Mouse (Mus musculus) megakaryocyte, adult 5-6 weeks (primary cell): ENCODE data around the gene Cenpu. TPM values are rescaled to one million over a fixed set of nuclear protein-coding genes. Genes with fewer than 3 reads are reported as not detected.

Experiments
- ATAC-seq: 2 replicates; pipeline ENCODE4 v1.8.0; 2016; ENCODE audit warnings: mild to moderate bottlenecking, inconsistent platforms; ENCODE audit not compliant: poor library complexity, severe bottlenecking
- total RNA-seq, 2 experiments: library from RNA; stranded (forward) in 1 of 2; stranded (reverse) in 1 of 2; fragments of 153-499, 151-499 nt in 1 of 2; fragments of 221-1000, 200-1000 nt in 1 of 2; gene quantifications; 2 replicates each; pipeline versions ENCODE4 v1.2.3 to v1.2.4; 2015 to 2017

Gene Cenpu
- total RNA-seq, 2 experiments from 2014 or later = 21.0 to 30.1 TPM

DNA sequence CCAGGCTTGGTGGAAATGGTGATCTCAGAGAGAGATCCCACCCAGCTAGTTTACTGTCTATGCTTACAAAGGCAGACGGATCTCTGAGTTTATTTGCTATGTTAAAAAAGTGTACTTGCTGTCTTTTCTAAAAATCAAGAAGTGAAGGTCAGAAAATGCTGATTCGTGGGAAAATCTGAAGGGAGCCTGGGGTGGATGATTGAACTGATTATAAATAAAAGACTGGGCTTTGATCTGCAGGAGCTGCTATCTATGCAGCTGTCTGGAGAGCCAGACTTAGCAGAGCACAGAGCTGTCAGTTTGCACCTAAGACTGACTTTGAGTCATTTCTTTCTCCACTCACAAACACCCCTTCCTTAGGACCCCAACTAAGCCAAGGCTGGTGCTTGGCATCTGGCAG is 45.6 kb downstream of the Cenpu start:
- no peak for ATAC-seq

DNA sequence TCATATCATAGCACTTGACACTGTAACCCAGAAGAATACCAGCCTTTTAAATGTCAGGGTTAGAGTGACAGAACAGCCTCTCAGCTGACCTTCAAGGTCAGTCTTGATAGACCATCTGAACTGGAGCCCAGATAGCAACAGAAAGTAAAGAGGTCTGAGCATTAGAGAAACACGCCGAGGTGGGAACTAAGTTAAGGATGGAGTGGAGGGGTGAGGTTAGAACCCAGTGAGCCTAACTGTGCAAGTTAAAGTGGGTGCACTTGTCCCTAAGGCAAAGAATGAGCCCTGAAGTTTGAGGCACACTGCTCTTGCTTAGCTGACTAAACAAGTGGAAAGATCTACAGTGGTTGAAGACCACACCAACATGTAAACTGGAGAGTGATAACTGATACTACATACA is 46.3 kb downstream of the Cenpu start:
- ATAC-seq = no peak

DNA sequence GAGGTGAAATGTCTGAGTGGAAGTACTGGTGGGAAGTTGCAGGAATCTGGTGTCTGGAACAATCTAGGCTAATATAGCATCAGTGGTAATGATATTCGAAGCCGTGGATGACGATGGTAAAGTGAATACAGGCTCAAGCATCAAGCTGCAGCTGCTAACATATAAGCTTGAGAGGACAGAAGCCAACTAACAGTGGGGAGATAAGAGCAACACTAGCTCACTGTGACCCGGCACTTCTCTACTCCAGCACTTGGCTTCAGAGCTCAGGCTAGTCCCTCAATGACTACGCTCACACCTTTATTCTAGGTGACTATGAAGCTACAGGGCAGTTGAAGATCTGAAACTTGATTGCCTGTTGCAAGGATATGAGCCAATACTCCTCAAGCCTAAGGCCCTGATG is 46.9 kb downstream of the Cenpu start:
- no peak for ATAC-seq

DNA sequence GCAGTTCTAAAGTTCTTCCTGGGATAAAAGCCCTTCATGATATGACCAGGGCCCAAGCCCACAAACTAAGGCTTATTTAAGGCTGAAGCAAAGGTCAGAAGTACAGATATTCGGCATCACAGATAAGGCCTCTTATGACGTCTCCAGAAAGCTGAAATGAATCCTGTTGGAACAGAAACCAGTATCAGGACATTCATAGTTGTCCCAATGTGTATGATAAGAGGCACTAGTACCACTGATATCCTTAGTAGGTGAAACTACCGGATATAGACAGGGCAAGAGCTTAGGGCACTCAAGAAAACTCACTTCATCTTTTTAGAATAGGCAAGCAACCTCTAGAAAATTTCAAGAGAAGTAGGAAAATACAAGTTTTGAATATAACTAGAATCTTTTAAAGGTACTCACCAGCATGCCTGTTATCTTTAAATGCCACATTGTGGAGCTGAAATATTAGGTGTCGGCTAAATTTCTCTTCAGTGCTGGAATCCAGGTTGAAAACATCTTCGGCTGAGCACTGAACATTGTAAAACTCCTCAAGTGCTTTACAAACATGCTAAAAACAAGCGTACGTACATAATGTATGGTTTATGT is 47.6 kb downstream of the Cenpu start:
- ATAC-seq = no peak

DNA sequence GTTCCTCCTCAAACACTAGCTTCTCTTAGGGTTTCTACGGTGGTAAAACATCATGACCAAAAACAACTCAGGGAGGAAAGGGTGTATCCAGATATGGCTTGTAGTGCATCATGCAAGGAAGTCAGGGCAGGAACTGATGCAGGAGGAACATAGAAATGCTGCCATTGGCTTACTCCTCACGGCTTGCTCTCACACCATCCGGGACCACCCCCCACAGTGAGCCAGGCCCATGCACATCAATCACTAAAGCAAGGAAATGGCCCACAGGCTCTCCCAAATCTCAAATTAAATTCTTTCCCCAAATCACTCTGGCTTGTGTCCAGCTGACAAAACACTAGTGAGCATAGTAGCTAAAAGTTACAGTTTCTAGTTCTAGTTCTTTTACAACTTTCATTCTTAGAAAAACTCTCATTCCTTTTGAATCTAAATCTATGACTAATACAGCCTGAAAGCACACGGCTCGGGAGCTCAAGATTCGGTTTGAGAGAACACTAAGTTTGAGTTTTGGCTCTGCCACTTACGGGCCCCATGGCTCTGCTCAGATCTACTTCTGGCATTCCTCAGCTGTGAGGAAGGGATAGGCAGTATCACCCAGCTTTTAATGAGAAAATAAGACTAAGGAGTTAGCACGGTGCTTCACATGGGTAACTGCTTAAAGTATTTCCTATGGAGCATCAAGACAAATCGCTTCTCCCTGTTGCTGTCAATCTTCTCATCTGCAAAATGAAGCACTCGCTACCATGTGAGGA is 49.3 kb downstream of the Cenpu start:
- ATAC-seq = no peak

DNA sequence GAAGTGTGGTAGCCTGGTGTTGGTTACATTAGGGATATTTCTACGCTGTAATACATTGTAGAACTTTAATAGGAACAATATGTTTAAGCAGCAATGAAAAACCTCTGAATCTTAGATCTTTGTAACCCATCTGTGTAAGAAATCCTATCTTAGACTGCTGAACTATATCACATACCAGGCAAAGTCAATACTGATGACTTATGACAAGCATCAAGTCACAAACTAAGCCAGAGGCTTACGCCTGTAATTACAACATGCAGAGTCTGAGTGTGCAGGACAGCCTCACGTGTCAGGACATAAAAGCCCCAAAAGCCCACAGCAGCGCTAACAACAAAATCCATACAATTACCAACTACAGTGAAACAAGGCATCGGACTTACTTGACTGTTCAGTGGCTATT is 51.8 kb downstream of the Cenpu start:
- no peak for ATAC-seq

DNA sequence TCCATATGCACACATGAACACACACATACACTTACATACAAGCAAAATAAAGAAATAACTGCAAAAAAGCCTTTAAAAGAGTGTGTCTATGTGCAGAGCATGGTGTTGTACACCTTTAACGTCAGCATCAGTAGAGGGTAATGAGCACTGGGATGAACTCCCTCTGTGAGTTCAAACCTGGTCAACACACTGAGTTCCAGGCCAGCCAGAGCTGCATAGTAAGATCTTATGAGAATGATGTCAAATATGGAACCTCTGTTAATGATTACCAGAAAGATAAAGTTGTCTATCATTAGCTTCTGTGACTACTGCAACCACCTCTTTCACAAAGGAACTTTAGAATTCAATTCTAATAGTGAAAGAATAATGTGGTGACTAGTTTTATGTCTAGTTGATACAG is 55.1 kb downstream of the Cenpu start:
- ATAC-seq = no peak

DNA sequence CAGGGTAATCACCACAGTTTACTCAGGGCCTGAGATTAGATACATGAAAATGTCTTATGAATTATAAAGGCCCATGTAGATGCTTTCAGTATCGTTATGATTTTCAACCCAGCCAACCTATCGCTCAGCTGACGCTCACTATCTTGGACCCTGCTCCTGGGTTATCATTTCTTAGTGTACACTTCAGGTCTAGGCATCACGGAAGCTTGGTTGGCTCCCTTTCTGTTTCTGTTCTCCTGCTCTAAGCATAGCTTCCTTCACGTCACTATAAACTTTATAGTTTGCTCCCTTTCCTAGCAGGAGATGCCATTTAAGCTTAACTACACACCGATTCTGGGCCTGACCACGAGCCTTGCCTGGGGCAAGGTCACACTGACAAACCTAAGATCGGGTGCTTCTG is 59.7 kb downstream of the Cenpu start:
- no peak for ATAC-seq

DNA sequence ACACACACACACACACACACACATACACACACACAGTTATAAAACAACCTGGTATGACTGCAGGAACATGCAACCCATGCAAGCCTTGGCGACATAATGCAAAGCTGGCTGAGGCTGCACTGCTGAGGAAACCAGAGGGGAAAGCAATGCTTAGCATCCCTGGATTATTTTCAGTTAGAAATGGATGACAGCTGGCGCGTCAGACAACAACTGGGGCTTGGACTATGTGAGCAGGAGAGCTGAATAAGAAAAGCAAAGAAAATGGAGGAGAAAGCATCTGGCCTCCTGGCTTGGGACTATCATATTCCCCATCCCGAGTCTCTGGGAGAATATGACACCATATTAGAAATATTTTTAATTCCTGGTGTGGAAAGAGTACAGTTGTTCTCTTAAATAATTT is 61.1 kb downstream of the Cenpu start:
- ATAC-seq = no peak

DNA sequence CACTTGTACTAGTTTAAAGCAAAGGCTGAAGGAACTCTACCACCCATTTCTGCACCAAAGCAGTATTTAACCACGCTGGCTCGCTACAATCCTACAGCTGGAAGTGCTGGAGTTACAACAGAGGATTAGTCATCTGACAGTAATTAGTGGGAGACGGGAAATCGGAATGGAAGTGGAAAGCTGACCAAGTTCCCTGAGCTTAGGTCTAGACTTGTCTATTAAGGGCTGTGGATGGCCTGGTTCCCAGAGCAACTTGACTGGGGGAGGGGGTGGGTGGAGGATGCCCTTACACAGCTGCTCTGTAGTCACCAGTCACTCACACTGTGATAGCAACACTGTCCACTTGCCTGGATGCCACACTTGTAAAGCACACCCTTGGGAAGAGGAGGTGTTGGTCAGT is 61.5 kb downstream of the Cenpu start:
- ATAC-seq = no peak

DNA sequence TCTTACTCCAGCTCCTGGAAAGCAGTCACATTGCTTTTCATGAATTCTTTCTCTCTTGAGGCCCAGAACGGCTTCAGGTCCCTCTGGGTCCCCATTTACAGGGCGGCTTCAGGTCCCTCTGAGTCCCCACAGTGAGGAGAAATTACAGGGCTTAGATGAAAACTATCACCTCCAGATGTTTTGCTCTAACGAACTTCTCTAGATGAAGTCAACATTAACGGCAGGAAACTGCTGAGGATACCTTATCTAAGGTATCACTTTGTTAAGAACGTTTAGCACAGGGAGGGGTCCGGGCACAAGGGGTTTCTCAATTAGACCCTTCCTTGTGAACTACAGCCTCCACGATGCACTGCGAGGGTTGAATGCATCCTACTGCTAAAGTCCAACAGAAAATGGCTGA is 64.1 kb downstream of the Cenpu start:
- no peak for ATAC-seq

DNA sequence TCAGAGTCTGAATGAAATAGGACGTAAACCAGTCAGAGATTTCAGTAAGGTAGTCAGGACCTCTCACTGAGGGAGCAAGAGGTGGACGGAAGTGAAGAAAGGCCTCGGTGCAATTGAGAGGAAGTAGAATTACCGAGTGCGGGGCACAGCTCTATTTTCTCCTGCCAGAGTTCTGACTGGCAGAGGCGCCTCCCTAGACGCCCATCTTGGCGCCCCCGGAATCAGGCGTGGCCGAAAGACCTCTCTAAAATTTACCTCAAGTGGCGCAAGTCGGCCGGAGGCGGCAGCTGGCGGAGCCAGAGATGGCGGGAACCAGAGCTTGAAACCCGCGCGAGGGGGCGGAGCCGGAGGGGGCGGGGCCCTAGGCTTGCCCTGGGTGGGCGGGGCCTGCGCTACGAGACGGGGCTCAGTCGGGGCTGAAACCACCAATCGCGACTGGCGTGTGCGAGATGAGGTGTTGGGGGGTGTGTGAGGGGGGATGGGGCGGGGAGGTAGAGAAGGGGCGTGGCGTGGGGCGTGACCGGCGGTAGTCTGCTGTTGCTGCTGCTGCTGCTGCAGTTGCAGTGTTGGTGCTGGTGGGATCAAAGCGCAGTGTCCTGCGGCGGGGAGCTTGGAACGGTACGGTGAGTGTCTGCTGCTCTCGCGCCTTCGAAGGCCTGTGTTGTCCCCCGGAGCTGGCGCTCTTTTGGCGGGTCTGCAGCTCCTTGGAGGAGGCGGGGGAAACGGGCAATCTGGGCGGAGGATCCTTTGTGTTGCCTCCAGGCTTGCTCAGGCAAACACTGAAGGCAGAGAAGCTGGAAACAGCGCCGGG is 65.3 kb downstream of the Cenpu start, which contains the start of the genes Primpol and Casp3:
TSS of gene Primpol (minus strand) at position 334 of the 811 bp plus-strand sequence.
TSS of gene Casp3 (plus strand) at position 413 of the 811 bp plus-strand sequence.
- peak; percentile 85 for ATAC-seq

DNA sequence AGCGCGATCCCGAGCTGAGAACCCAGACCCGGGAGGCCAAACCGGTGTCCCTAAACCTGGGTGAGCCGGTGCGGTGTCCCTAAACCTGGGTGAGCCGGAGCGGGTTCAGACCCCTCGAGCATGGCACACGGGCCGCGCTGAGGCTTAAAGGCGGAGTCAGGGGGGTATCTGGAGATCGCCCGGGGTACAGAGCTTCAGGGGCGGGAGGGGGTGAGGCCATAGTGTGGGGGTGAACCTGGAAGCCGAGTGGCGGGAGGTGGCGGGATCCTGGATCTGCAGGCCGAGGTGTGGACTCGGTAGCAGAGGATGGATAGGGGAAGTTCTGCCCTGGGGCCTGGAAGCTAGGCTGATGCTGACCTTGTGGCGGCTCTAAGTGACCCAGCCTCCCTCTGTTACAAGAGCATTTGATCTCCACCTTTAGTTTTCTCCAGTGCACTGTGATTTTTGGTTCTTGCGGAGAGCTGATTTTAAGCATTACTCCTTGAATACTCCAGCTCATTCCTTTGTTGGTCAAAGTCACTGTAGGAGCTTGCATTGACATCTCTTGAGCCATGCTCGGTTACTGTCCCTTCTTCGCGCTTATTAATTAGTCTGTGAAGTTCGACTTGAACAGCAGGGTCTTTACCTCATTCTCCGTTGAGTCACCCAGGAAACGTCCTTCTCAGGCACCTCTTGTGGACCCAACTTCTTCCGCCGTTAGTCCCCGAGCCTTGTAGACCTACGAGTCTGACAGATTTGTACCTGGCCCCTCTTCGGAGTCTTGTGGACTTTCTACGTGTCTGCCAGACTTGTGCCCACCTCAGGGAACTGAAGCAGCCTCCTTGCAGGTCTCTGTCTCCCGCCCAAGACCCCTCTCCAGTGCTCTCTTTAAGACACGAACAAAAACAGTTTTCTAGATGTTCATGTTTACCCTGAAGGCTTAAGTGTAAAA is 66.1 kb downstream of the Cenpu start:
- ATAC-seq = peak; percentile 45

DNA sequence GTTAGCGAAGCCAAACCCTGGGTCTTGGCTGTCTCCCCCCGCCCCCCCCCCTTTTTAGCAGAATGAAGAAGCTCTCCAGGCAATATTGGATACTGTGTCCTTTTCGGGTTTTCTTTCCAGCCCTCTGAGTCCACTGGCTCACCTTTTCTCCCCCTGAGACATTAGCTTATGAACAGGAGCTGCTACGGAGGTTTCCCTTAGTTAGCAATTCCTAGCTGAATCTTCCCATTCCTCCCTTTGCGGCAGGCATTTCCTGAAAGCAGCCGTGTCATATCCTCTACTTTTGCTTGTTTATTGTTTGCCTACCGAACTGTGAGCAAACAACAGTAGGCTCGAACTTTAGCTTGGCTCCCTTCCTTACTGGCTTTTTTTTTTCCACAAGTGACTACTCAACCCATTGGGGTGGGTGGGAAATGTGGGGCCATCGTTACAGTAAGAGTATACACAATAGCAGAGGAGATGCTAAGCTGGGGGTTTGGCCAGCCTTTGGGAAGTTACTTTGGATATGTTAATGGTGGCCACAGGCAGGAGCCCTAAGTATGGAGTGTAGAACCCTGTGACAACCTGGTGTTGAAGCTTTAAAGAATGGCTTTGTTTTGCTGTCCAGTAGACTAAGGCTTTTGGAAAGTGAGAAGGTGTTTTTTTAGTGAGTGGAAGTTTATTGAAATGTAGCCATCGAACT is 67.0 kb downstream of the Cenpu start:
- ATAC-seq = no peak

DNA sequence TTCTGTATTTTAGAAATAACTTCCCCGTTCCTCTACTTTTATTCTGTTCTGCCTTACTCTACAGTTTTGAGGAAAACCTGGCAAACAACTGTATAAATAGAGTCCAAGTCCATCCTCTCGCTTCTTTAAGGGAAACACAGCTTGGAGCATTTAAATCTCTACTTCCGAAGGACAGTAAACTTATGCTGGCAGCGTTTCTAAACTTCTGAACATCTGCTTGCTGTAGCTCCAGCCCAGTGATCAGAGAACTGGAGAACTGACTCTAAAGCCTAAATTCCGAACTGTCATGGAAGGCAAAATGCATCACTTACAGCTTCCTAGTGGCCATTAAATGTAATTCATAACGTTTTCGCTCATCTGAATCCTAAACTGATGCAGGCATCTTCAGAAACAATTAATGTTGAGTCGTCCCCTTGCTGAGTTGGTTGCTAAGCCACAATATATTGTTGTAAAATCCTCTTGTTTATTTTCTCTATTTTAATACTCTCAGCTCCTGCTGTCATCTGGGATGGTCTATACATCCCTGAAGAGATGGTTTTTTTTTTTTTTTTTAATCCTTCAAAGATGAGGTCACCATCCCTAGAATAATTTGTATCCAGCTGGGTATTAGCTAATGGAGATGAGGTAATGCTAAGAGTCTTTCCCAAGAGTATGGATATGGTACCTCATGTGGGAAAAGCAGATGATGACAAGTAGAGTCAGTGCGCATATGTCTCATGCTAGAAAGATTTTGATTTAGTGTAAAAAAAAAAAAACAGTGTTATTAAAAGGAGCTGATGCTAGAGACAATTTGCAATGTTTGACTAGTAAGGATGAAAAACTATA is 70.8 kb downstream of the Cenpu start:
- ATAC-seq = no peak

DNA sequence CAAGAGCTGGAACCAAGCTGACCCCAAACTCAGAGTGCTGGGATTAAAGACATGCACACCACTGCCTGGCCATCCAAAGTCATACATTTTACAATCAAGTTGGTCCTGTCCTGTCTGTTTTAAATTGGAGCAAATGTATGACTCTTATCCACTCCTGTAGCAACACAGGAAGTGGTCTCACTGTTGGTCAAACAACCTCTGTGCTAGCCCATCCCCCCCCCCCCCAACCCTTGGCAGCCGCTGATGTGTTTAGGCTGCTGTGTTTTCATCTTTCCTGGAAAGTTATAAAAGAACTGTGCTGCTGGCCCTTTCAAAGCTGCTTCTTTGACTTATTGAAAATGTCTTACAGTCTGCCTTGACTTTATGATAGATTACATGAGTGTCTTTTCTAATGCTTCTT is 73.3 kb downstream of the Cenpu start:
- no peak for ATAC-seq

DNA sequence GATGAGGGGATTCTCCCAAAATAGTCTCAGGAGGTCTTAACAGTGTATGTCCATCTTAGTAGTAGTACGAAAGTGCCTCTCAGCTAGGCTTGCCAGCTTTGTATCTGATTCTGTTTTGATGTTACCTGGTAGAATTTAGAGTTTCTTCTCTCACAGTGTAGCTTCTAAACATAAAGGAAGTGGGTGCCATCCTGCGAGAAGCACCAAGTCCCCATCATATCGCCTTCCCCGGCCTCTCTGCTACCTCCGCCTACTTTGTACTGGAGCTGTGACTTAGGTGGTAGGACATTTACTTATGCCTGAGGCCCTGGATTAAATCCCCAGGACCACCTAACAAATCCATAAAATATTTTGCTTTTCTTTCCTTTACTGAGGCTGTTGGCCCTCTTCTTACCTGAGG is 74.8 kb downstream of the Cenpu start:
- ATAC-seq = no peak

DNA sequence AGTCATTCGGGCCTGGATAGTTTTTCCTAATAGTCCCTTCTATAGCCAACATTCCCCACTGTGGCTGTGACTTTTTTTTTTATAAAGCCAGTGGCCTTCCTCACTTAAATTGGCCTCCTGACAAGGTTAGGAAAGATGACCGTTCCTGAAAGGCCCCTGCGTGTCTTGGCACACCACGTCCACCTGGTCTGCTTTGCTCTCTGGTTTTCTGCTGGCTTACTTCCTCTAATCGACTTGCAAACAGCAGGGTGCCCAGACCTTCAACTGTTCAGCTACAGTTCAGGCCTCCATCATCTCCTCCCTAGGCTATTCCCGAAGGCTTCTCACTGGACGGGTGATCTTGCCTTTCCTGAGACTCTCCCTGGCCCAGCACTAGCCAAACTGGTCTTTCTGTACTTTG is 76.1 kb downstream of the Cenpu start:
- ATAC-seq = peak; percentile 79

DNA sequence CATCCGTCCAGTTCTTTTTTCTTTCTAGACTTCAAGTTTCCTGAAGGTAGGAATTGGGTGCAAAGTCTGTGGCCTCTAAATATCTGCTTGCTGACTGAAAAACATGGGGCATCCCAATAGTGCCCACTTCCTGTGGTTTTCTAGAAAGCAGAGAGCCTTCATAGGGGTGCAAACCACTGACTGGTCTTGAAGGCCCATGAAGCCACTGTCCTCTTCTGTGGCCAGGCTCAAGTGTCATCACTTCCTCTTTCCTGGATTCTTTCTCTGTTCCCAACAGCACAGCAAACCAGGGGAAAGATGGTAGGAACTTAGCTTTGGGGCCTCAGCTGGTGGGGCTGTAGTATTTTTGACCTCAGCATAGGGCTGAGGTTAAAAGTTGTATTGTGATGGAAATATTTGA is 76.8 kb downstream of the Cenpu start:
- ATAC-seq = peak; percentile 59
